Mouse (Mus musculus) lung, adult 2 months (tissue): ENCODE measurements around the gene Fbxo42.

ENCODE experiments used
- CTCF ChIP-seq: fragments of 200-500 bp; IDR thresholded peaks from 2 replicates; pipeline ENCODE4 v1.5.1; 2011; ENCODE audit warnings: mild to moderate bottlenecking, low read length, control low read depth; ENCODE audit not compliant: insufficient read depth
- POLR2A ChIP-seq: fragments of 200-500 bp; IDR thresholded peaks from 2 replicates; pipeline ENCODE4 v1.6.1; 2011; ENCODE audit warnings: low read depth, mild to moderate bottlenecking, control low read depth, low read length, borderline replicate concordance; ENCODE audit errors: extremely low read depth

DNA sequence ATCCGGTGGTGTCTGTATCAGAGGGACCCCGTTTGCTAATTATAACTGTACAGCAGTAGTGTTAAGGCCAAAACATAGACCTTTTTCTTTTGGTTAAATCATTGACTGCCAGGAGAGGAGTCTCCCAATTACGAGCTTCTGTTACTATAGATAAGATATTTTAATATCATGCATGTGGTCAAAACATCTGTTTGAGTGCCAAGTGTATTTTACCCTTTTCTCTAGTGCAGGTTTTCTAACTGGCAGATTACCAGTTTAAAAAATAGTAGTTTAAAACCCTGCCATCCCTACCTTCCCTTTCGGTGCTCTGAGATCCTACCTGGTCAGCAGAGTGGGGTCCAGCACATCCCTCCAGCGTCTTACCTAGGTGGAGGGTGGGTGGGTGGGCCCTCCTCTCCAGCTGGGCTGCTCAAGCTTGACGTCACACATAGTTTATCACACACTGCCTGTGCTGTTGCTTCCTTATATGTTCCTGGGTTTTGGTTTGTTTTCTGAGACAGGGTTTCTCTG is 14.0 kb downstream of the Fbxo42 start:
- TF ChIP-seq CTCF: no peak
- TF ChIP-seq POLR2A: no peak
